Mouse (Mus musculus) G1E (cell line): Measurements from ENCODE around the gene Ddx31. TPM values are rescaled to one million over a fixed set of nuclear protein-coding genes. Genes with fewer than 3 reads are reported as not detected.

Experiments used
- ATAC-seq: 2 replicates; pipeline ENCODE4 v1.8.0; 2016; ENCODE audit warnings: mild to moderate bottlenecking; ENCODE audit not compliant: insufficient number of reproducible peaks, poor library complexity, low FRiP score, severe bottlenecking; ENCODE audit errors: extremely low read depth
- DNase-seq: peaks from one replicate; pipeline ENCODE4 v3.0.0; 2012; ENCODE audit warnings: low spot score
- H3K27me3 ChIP-seq: 2 replicates; pipeline ENCODE4 v1.6.1; 2012; ENCODE audit warnings: mild to moderate bottlenecking, low read length, inconsistent platforms; ENCODE audit not compliant: insufficient read depth
- H3K36me3 ChIP-seq: replicated peaks from 2 replicates; pipeline ENCODE3; 2012; ENCODE audit warnings: mild to moderate bottlenecking, inconsistent platforms
- H3K4me1 ChIP-seq: 2 replicates; pipeline ENCODE4 v1.6.1; 2012; ENCODE audit warnings: low read depth, low read length, inconsistent platforms, mixed read lengths; ENCODE audit not compliant: insufficient read depth
- H3K4me3 ChIP-seq: 2 replicates; pipeline ENCODE4 v1.5.1; 2012; ENCODE audit warnings: low read depth, mild to moderate bottlenecking, inconsistent platforms, low read length, moderate library complexity, mixed read lengths
- H3K9me3 ChIP-seq: replicated peaks from 2 replicates; pipeline ENCODE4 v1.6.1; 2012; ENCODE audit warnings: inconsistent platforms
- CTCF ChIP-seq: IDR thresholded peaks from 2 replicates; pipeline ENCODE4 v1.5.1; 2012; ENCODE audit warnings: low read depth, low read length, inconsistent platforms, mixed read lengths
- GATA1 ChIP-seq: IDR thresholded peaks from 2 replicates; pipeline ENCODE4 v1.6.1; 2012; ENCODE audit warnings: borderline replicate concordance, low read length, inconsistent platforms, mixed read lengths
- GATA2 ChIP-seq: IDR thresholded peaks from 2 replicates; pipeline ENCODE4 v1.6.1; 2012; ENCODE audit warnings: low read depth, low read length, inconsistent platforms, borderline replicate concordance
- POLR2AphosphoS5 ChIP-seq: IDR thresholded peaks from 2 replicates; pipeline ENCODE4 v1.6.1; 2012; ENCODE audit warnings: low read depth, low read length, inconsistent platforms; ENCODE audit not compliant: insufficient replicate concordance
- TAL1 ChIP-seq: conservative IDR thresholded peaks from 2 replicates; pipeline ENCODE4 v1.6.1; 2012; ENCODE audit warnings: low read depth, low read length, inconsistent platforms, mixed read lengths
- polyA plus RNA-seq: library from polyadenylated mRNA; stranded (reverse); fragments of >175 nt; gene quantifications from 2 replicates; pipeline ENCODE4 v1.2.3, GENCODE M21; 2012
- total RNA-seq, 2 experiments: library from RNA; stranded (forward) in 1 of 2; stranded (reverse) in 1 of 2; fragments of 200-1000 nt in 1 of 2; fragments of >200 nt in 1 of 2; fragmentation: Nextera tagmentation in 1 of 2; gene quantifications; 2 replicates each; pipeline ENCODE4 v1.2.3; 2014 to 2017

The Ddx31 gene
- total and polyA plus RNA-seq, 3 experiments: 5.2 to 13.0 (median 8.4) TPM

- no peak for TF ChIP-seq POLR2AphosphoS5
- TF ChIP-seq GATA1: no peak
- no peak for TF ChIP-seq GATA2
- no peak for TF ChIP-seq CTCF
- no peak for TF ChIP-seq TAL1
- Histone ChIP-seq H3K9me3 (0 out of 2 replicates have a peak, but pooled peaks cover 2% of the 10 kb centered on the region), H3K36me3 (peaks cover 79% of the 10 kb centered on the region), H3K4me1 (no peaks in the 10 kb centered on the region), H3K27me3 (no peaks in the 10 kb centered on the region), H3K4me3 (no peak overlapping the region)
- DNase-seq (no peak), ATAC-seq (no peak)
Measured at GRCm38 (mm10) chr2:28908389-28909153, 68.4 kb downstream of the Ddx31 start.

GRCm38 (mm10) chr2:28909186-28909817, 69.1 kb downstream of the Ddx31 start:
- TF ChIP-seq GATA2 (no peak), POLR2AphosphoS5 (no peak), CTCF (no peak), GATA1 (no peak), TAL1 (no peak)
- Histone ChIP-seq H3K4me3 (no peak overlapping the region), H3K27me3 (no peaks in the 10 kb centered on the region), H3K4me1 (no peaks in the 10 kb centered on the region), H3K36me3 (peaks cover 72% of the 10 kb centered on the region), H3K9me3 (0 out of 2 replicates have a peak, but pooled peaks cover 2% of the 10 kb centered on the region)
- DNase-seq (no peak), ATAC-seq (no peak)

- no peaks in the 10 kb centered on the region for H3K27me3 ChIP-seq
- no peak for TF ChIP-seq CTCF
- no peak for TF ChIP-seq TAL1
- TF ChIP-seq GATA1: no peak
- TF ChIP-seq GATA2: no peak
- TF ChIP-seq POLR2AphosphoS5: no peak
- no peak for ATAC-seq
- H3K9me3 ChIP-seq: 0 out of 2 replicates have a peak, but pooled peaks cover 2% of the 10 kb centered on the region
- no peak for DNase-seq
- no peaks in the 10 kb centered on the region for H3K4me1 ChIP-seq
- H3K4me3 ChIP-seq: no peak overlapping the region
- H3K36me3 ChIP-seq: peaks cover 64% of the 10 kb centered on the region
Measured at GRCm38 (mm10) chr2:28909818-28910710, 69.9 kb downstream of the Ddx31 start.

GRCm38 (mm10) chr2:28910877-28911276, 70.7 kb downstream of the Ddx31 start:
- H3K27me3 ChIP-seq: peaks cover 2% of the 10 kb centered on the region; the same call in 1 of the 2 replicates
- no peak overlapping the region for H3K4me3 ChIP-seq
- H3K9me3 ChIP-seq: 0 out of 2 replicates have a peak, but pooled peaks cover 7% of the 10 kb centered on the region
- no peaks in the 10 kb centered on the region for H3K4me1 ChIP-seq
- peaks cover 56% of the 10 kb centered on the region for H3K36me3 ChIP-seq
- DNase-seq (no peak), ATAC-seq (no peak)
- TF ChIP-seq TAL1 (no peak), CTCF (no peak), GATA2 (no peak), GATA1 (no peak), POLR2AphosphoS5 (no peak)

GRCm38 (mm10) chr2:28911331-28912038, 71.3 kb downstream of the Ddx31 start:
- peaks cover 50% of the 10 kb centered on the region for H3K36me3 ChIP-seq
- TF ChIP-seq TAL1: no peak
- no peak for TF ChIP-seq POLR2AphosphoS5
- no peak for TF ChIP-seq GATA1
- no peak for TF ChIP-seq GATA2
- no peak for TF ChIP-seq CTCF
- peaks cover 10% of the 10 kb centered on the region for H3K9me3 ChIP-seq
- no peaks in the 10 kb centered on the region for H3K4me1 ChIP-seq
- H3K27me3 ChIP-seq: peaks cover 2% of the 10 kb centered on the region; the same call in 1 of the 2 replicates
- ATAC-seq: no peak
- no peak for DNase-seq
- no peak overlapping the region for H3K4me3 ChIP-seq
